Mouse (Mus musculus): ENCODE results near the gene Pif1.

Gene Pif1

DNA sequence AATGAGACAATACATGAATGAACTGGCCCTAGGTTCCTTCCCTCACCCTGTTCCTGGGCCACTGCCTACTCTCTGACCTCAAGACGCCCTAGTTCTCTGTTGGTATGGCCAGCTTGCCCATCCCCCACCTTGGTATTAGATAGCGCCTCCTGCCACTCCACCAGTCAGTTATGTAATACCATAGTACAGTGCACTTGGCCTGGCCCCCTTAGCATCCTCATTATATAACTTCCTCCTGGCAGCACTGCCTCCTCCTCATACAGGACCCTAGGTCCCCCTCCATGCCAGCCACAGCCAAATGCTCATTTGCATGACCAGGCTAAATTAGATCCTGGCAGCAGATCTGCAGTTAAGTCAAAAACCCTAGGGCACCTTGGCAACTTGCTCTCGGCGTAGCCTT, 25.9 kb upstream of the Pif1 start:
- DNase-seq (ENCODE audit: extremely low spot score): no peak

DNA sequence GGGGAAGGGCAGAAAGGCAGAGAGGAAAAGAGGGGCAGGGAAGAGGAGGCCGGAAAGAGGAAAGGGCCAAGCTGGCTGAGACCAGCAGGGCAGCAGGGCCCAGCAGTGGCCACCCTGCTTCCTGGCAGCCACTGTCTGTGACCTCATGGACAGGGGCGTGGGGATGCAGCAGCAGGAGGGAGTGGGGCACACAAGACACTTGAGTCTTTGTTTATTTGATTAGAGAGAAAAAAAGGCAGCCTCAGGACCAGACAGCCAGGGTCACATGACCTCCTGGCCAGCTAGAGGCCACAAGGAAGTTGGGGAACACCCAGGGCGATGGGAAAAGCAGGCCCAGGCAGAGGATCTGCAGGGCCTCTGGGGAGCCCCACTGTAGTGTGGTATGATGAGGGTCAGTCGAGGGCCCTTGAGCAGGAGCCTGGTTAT, 24.9 kb upstream of the Pif1 start:
- DNase-seq (ENCODE audit: extremely low spot score): peak; percentile 60

DNA sequence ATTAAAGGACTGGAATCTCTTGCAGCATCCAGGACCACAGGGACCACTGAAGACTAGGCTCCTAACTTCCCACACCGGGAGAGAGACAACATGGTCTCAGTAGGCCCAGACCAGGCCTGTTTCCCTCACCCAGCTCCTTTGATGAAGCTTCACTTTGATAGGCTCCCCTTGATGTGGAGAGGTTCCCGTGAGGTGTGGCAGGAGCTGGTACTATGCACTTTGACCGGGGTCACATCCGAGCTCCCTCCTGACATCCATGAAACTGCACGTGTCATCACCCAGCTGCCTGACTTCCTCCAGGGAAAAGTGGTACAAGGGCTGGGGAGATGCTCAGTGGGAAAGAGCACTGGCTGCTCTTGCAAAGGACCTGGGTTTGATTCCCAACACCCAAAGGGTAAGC, 23.9 kb upstream of the Pif1 start:
- DNase-seq (ENCODE audit: extremely low spot score): no peak

DNA sequence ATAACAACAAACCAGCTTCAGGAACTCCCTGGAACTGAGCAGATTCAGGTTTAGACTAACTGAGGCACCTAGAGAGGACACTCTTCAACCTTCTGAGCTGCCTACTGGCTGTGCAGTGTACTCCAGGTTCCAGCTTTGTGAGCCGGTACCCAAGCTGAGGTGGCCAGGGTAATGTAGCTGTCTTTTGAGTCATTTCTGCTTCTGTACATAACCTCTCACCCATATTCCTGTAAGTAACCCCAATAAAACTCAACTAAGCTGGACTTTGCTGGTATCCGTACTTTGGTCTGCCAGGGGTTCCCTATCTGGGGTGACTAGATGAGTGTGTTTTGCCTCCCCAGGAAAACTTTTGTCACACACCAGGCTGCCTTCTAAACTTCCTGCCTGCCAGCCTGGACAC, 22.3 kb upstream of the Pif1 start:
- no peak for DNase-seq (ENCODE audit: extremely low spot score)

GRCm38 (mm10) chr9:65568787-65569186, 18.2 kb upstream of the Pif1 start:
- DNase-seq (ENCODE audit: extremely low spot score): no peak

DNA sequence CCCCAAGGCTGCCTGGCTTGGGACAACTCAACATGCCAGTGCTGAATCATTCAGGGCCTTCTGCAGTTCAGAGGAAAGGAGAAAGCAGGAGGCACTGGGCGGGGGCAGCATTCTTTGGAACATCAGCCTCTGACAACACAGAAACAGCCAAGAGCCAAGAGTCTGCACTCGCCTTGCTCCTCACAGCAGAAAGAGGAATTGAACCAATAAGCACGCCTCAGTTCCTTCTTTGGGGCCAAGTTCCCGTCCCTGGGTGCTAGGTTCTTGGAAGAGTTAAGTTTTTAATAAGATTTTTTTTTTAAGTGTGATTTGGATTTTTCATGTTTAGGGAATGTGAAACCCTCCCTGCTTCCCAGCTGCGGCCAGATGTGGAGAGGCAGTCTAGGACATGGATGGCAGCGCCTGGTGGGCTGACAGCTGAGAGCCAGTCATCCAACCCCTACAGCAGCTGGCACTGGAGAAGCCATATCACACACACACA, 17.4 kb upstream of the Pif1 start:
- no peak for DNase-seq (ENCODE audit: extremely low spot score)

GRCm38 (mm10) chr9:65572837-65573236, 14.1 kb upstream of the Pif1 start:
- DNase-seq (ENCODE audit: extremely low spot score): no peak

GRCm38 (mm10) chr9:65574513-65575392, 12.2 kb upstream of the Pif1 start:
- DNase-seq (ENCODE audit: extremely low spot score): no peak

GRCm38 (mm10) chr9:65575393-65576196, 11.4 kb upstream of the Pif1 start:
- DNase-seq (ENCODE audit: extremely low spot score): no peak

- no peak for DNase-seq (ENCODE audit: extremely low spot score)
Measured at GRCm38 (mm10) chr9:65576861-65577510, 10.0 kb upstream of the Pif1 start.

- no peak for DNase-seq (ENCODE audit: extremely low spot score)
Measured at GRCm38 (mm10) chr9:65577511-65578196, 9.3 kb upstream of the Pif1 start.

- DNase-seq (ENCODE audit: extremely low spot score): no peak
Measured at GRCm38 (mm10) chr9:65578801-65579249, 8.1 kb upstream of the Pif1 start.

DNA sequence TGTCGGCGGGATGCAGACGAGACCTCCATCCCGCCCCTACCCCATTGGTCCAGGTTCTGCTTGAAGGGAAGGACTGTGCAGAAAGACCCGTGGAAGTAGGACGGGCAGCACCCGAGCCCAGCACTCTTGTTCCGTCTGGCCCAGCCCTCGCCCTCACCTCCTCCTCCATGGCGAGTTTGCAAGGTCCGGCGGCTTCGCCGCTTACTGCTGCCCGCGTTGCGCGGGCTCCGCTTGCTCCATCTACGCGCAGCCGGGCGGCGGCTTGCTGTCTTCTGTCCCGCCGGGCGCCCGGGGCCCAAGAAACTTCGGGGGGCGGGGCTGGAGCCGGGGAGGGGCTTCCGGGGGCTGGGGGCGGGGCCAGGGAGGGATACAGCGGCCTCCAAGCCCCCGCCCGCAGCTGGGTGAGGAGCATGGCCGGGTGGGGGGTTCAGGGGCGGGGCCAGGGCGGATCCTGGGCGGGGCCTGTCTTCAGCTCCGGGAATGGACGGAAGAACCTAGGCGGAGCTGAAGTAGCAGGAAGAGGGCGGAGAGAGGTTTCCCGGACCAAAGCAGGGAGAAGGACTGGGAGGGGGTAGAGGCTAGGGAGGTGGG, 7.1 kb upstream of the Pif1 start, which contains the start of gene Plekho2:
Gene Plekho2 (minus strand): TSS at position 260 of the 591 bp plus-strand sequence.
- DNase-seq (ENCODE audit: extremely low spot score): peak; percentile 100

GRCm38 (mm10) chr9:65580401-65581256, 6.3 kb upstream of the Pif1 start:
- peak; percentile 87 for DNase-seq (ENCODE audit: extremely low spot score)

- no peak for DNase-seq (ENCODE audit: extremely low spot score)
Measured at GRCm38 (mm10) chr9:65583045-65583444, 3.9 kb upstream of the Pif1 start.

GRCm38 (mm10) chr9:65587270-65587572, 261 bp downstream of the Pif1 start:
- DNase-seq (ENCODE audit: extremely low spot score): no peak

DNA sequence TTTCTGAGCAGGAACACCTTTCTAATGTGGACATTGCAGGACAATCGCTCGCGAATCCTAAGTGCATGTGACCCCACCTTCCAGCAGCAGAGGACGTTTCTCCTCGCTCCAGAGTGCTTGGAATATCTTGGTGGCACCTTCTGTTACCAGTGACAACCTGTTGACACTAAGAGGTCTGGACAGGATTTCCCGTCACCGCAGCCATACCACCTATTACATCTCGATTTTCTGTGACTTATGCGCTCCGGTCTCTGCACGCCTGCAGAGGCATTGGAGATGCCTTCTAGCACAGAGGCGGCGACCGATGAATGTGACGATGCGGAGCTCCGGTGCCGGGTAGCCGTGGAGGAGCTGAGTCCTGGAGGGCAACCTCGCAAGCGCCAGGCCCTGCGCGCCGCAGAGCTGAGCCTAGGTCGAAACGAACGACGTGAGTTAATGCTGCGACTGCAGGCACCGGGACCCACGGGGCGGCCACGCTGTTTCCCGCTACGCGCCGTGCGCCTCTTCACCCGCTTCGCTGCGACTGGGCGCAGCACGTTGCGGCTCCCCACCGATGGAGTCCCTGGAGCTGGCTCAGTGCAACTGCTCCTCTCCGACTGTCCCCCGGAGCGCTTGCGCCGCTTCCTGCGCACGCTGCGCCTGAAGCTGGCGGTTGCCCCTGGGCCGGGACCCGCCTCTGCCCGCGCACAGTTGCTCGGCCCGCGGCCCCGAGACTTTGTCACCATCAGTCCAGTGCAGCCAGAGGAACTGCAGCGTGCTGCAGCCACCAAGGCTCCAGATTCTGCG, 806 bp downstream of the Pif1 start:
- DNase-seq (ENCODE audit: extremely low spot score): peak; percentile 61

GRCm38 (mm10) chr9:65589091-65589490, 2.1 kb downstream of the Pif1 start:
- no peak for DNase-seq (ENCODE audit: extremely low spot score)

DNA sequence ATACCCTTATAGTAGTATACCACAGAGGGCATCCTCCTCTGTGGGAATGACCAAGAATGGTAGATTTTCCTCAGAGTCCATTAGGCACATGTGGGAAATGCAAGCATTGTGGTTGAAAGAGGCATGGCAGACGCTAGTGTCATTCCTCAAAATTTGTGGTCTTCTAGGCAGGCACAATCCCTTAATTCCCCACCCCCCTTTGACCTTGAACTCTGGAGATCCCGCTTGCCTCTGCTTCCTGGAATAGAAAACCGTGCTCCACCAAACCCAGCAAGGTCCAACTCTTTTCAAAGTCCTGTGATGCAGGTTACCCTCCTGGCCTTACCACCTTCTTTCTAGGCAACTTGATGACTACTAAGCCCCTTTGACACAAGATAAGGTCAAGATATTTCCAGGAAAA, 5.8 kb downstream of the Pif1 start:
- DNase-seq (ENCODE audit: extremely low spot score): no peak

Data from embryo, embryonic 9.5 days (tissue).